21 mouse cellular contexts compared by ENCODE assay signal in the genomic region with DNA sequence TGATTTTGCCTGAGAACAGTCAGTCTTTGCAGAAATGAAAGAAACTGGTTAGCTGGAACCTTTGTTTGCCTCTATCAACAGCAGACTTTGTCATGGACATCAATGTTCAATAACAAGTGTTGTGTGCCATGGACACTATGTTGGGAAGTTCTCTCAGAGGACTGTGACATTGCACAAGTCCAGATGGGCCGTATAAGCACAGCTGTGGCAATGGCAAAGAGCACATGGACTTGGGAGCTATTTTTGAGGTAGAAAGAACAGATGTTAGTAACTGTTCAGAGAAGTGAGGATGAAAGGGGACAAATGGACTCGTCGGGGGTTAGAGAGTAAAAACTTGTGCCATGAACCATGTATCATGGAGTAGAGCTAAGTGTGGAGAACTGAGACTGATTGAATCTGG.
DNase-seq lines count a peak whose midpoint lies in the region; ATAC-seq and TF ChIP-seq lines count a peak whose summit lies in the region.
"Had no signal": no experiment of that assay in that cellular context is flagged by ENCODE, and none has a peak within 500 bp of the region (broad histone marks: within the 10 kb centered on the region; RNA-seq: fewer than 3 reads in every experiment).

No protein-coding gene starts in this region.

- peak; percentile 54 for DNase-seq in gastrocnemius, adult 18-20 months (ENCODE audit: low spot score)
- no peak for DNase-seq in gastrocnemius, postnatal 4 days (ENCODE audit: low spot score in 2 of 2)
- peak; percentile 13 for DNase-seq in liver, adult 2 months (ENCODE audit: extremely low read depth, low read depth, low spot score)
- peak; percentile 30 for DNase-seq in lung, postnatal 14 days
- no peak for DNase-seq in embryonic facial prominence, embryonic 10.5 days (ENCODE audit: low spot score)
- DNase-seq in cerebellum, postnatal 36 days: no peak
- DNase-seq: adrenal gland, adult 8-10 months; cerebellum, adult 9-11 months; kidney, adult 18-20 months; liver, postnatal 0 days; retina, postnatal 1 day; right cerebral cortex, postnatal 4 days had no signal

- no peaks in the 10 kb centered on the region for H3K27me3 ChIP-seq in liver, adult 2 months (ENCODE audit: control insufficient read depth, insufficient read depth, low read length)
- no peaks in the 10 kb centered on the region for H3K27me3 ChIP-seq in liver, embryonic 12.5 days (replicated peaks)
- H3K27me3 ChIP-seq in intestine, postnatal 0 days (replicated peaks; ENCODE audit: control insufficient read depth, insufficient read depth, low read length): no peaks in the 10 kb centered on the region
- H3K27me3 ChIP-seq in embryonic facial prominence, embryonic 10.5 days (replicated peaks; ENCODE audit: low read depth, poor library complexity, severe bottlenecking): no peaks in the 10 kb centered on the region
- H3K27me3 ChIP-seq: embryonic facial prominence, embryonic 13.5 days; limb, embryonic 15.5 days; Patski had no signal

- H3K4me3 ChIP-seq in liver, adult 2 months (ENCODE audit: insufficient read depth, low read depth, low read length): no peak overlapping the region
- H3K4me3 ChIP-seq in liver, embryonic 12.5 days: no peak overlapping the region
- H3K4me3 ChIP-seq in intestine, postnatal 0 days (ENCODE audit: low read depth, low read length): no peak overlapping the region
- H3K4me3 ChIP-seq in embryonic facial prominence, embryonic 10.5 days: no peak overlapping the region
- H3K4me3 ChIP-seq: embryonic facial prominence, embryonic 13.5 days; hindbrain, embryonic 10.5 days; limb, embryonic 15.5 days had no signal

- no peak overlapping the region for H3K9ac ChIP-seq in liver, adult 2 months (ENCODE audit: low read depth, low read length)
- H3K9ac ChIP-seq in liver, embryonic 12.5 days: no peak overlapping the region
- H3K9ac ChIP-seq in intestine, postnatal 0 days (ENCODE audit: low read depth, low read length): no peak overlapping the region
- H3K9ac ChIP-seq: embryonic facial prominence, embryonic 13.5 days; limb, embryonic 15.5 days; liver, postnatal 0 days had no signal

- 77% methylated on average over 3 of the region's 3 CpGs for WGBS in liver, adult 2 months
- 71% methylated on average over 3 of the region's 3 CpGs for WGBS in liver, embryonic 12.5 days (ENCODE audit: insufficient replicate concordance)
- WGBS in intestine, postnatal 0 days: 80% methylated on average over 3 of the region's 3 CpGs
- 85% methylated on average over 3 of the region's 3 CpGs for WGBS in embryonic facial prominence, embryonic 10.5 days

- no peaks in the 10 kb centered on the region for H3K79me2 ChIP-seq in liver, adult 2 months (ENCODE audit: control insufficient read depth, insufficient read depth, low read length)

- H3K36me3 ChIP-seq in liver, adult 2 months (ENCODE audit: control insufficient read depth, insufficient read depth, low read length): no peaks in the 10 kb centered on the region
- H3K36me3 ChIP-seq in liver, embryonic 12.5 days: no peaks in the 10 kb centered on the region
- H3K36me3 ChIP-seq in intestine, postnatal 0 days (ENCODE audit: control insufficient read depth, insufficient read depth): no peaks in the 10 kb centered on the region
- no peaks in the 10 kb centered on the region for H3K36me3 ChIP-seq in embryonic facial prominence, embryonic 10.5 days (replicated peaks)
- H3K36me3 ChIP-seq: embryonic facial prominence, embryonic 13.5 days; hindbrain, embryonic 10.5 days; limb, embryonic 15.5 days had no signal

- H3K9me3 ChIP-seq in liver, embryonic 12.5 days (replicated peaks): no peaks in the 10 kb centered on the region
- no peaks in the 10 kb centered on the region for H3K9me3 ChIP-seq in intestine, postnatal 0 days (ENCODE audit: control insufficient read depth)
- no peaks in the 10 kb centered on the region for H3K9me3 ChIP-seq in embryonic facial prominence, embryonic 10.5 days
- H3K9me3 ChIP-seq: embryonic facial prominence, embryonic 13.5 days; hindbrain, embryonic 10.5 days; limb, embryonic 15.5 days had no signal

- H3K4me2 ChIP-seq in liver, embryonic 12.5 days: no peak overlapping the region
- no peak overlapping the region for H3K4me2 ChIP-seq in intestine, postnatal 0 days (replicated peaks; ENCODE audit: low read depth)
- H3K4me2 ChIP-seq: embryonic facial prominence, embryonic 13.5 days; limb, embryonic 15.5 days; midbrain, embryonic 11.5 days had no signal

- TF ChIP-seq POLR2A in liver, adult 2 months (IDR thresholded peaks at IDR 0.05; ENCODE audit: extremely low read depth, insufficient read depth, low read length): no peak

- no peaks in the 10 kb centered on the region for H3K4me1 ChIP-seq in liver, adult 2 months (ENCODE audit: control insufficient read depth, insufficient read depth, low read length)
- no peaks in the 10 kb centered on the region for H3K4me1 ChIP-seq in liver, embryonic 12.5 days
- H3K4me1 ChIP-seq in intestine, postnatal 0 days (replicated peaks; ENCODE audit: control insufficient read depth, insufficient read depth, low read length): no peaks in the 10 kb centered on the region
- H3K4me1 ChIP-seq in embryonic facial prominence, embryonic 10.5 days: no peaks in the 10 kb centered on the region
- H3K4me1 ChIP-seq: embryonic facial prominence, embryonic 13.5 days; hindbrain, embryonic 10.5 days; limb, embryonic 15.5 days had no signal

- H3K27ac ChIP-seq in liver, adult 2 months (replicated peaks; ENCODE audit: insufficient read depth, low read depth, low read length): no peak overlapping the region
- H3K27ac ChIP-seq in liver, embryonic 12.5 days: no peak overlapping the region
- no peak overlapping the region for H3K27ac ChIP-seq in intestine, postnatal 0 days (ENCODE audit: low read depth, low read length)
- H3K27ac ChIP-seq in embryonic facial prominence, embryonic 10.5 days (replicated peaks): no peak overlapping the region
- H3K27ac ChIP-seq: embryonic facial prominence, embryonic 13.5 days; hindbrain, embryonic 10.5 days; kidney, postnatal 0 days; limb, embryonic 15.5 days had no signal

- no peak for TF ChIP-seq CTCF in liver, adult 2 months (IDR thresholded peaks at IDR 0.05; ENCODE audit: low read depth, low read length)
- no peak for TF ChIP-seq CTCF in intestine, postnatal 0 days (IDR thresholded peaks at IDR 0.05; ENCODE audit: low read depth)

- no peak for ATAC-seq in liver, embryonic 12.5 days
- no peak for ATAC-seq in intestine, postnatal 0 days
- ATAC-seq: forebrain, embryonic 14.5 days; liver, postnatal 0 days; Patski had no signal

Comparison
In these comparisons a context has a peak if more than half of its experiments do, and no peak if none do; other contexts are left out.
1. DNase-seq: peak in gastrocnemius, adult 18-20 months (single experiment), liver, adult 2 months (single experiment) and lung, postnatal 14 days (single experiment); none in gastrocnemius, postnatal 4 days (0 of 2), embryonic facial prominence, embryonic 10.5 days (single experiment) and cerebellum, postnatal 36 days (0 of 2).